Mouse (Mus musculus) forebrain, embryonic 13.5 days (tissue): ENCODE measurements around the gene Clec16a. TPM values are rescaled to one million over a fixed set of nuclear protein-coding genes. Genes with fewer than 3 reads are reported as not detected.
A peak's percentile ranks its signal among the peaks of the same experiment; 100 is the strongest.

ENCODE experiments used
- ATAC-seq: fragments of 200-750 bp; cut with Nextera tagmentation; 2 replicates; pipeline ENCODE4 v1.8.0; 2017
- H3K27ac ChIP-seq: fragments of 300-500 bp; sonication (generic); 2 replicates; pipeline ENCODE4 v1.5.1; 2015; ENCODE audit warnings: inconsistent platforms, mild to moderate bottlenecking, moderate library complexity
- H3K27me3 ChIP-seq: fragments of 300-500 bp; sonication (generic); 2 replicates; pipeline ENCODE4 v1.6.1; 2015; ENCODE audit warnings: mild to moderate bottlenecking, inconsistent platforms
- H3K36me3 ChIP-seq: fragments of 300-500 bp; sonication (generic); 2 replicates; pipeline ENCODE4 v1.6.1; 2015; ENCODE audit warnings: mild to moderate bottlenecking, inconsistent platforms; ENCODE audit not compliant: poor library complexity, severe bottlenecking
- H3K4me1 ChIP-seq: fragments of 300-500 bp; sonication (generic); 2 replicates; pipeline ENCODE4 v1.6.1; 2015; ENCODE audit warnings: inconsistent platforms
- H3K4me2 ChIP-seq: fragments of 300-500 bp; sonication (generic); 2 replicates; pipeline ENCODE4 v1.6.1; 2015; ENCODE audit warnings: inconsistent platforms, mild to moderate bottlenecking, moderate library complexity
- H3K4me3 ChIP-seq: fragments of 300-500 bp; sonication (generic); 2 replicates; pipeline ENCODE4 v1.5.1; 2015; ENCODE audit warnings: mild to moderate bottlenecking, inconsistent platforms
- H3K9ac ChIP-seq: fragments of 300-500 bp; sonication (generic); 2 replicates; pipeline ENCODE4 v1.6.1; 2015; ENCODE audit warnings: mild to moderate bottlenecking, inconsistent platforms
- H3K9me3 ChIP-seq: fragments of 300-500 bp; sonication (generic); replicated peaks from 2 replicates; pipeline ENCODE4 v1.6.1; 2016; ENCODE audit warnings: inconsistent platforms
- WGBS: fragments of 180-500 bp; shearing (Covaris S2); methylation state at CpG from one replicate; pipeline ENCODE4 v1.1.7; 2015; 5-methylcytosine and 5-hydroxymethylcytosine counted together
- polyA plus RNA-seq: library from polyadenylated mRNA; unstranded; fragments of >200 nt; fragmentation: Nextera tagmentation; extraction: Ambion mirVana; gene quantifications from 2 replicates; pipeline ENCODE4 v1.2.1, GENCODE M21; 2015

The Clec16a gene
- polyA plus RNA-seq, 1 experiment from 2014 or later: 61.7 TPM

- Histone ChIP-seq H3K9me3 (no peaks in the 10 kb centered on the region), H3K4me1 (no peaks in the 10 kb centered on the region), H3K4me3 (no peak overlapping the region), H3K27ac (no peak overlapping the region), H3K4me2 (no peak overlapping the region), H3K27me3 (no peaks in the 10 kb centered on the region), H3K9ac (no peak overlapping the region), H3K36me3 (no peaks in the 10 kb centered on the region)
- 94% methylated on average over 13 of the region's 13 CpGs for WGBS
- no peak for ATAC-seq
Observed at GRCm38 (mm10) chr16:10639111-10639889, 94.2 kb downstream of the Clec16a start.

- Histone ChIP-seq H3K27ac (no peak overlapping the region), H3K9me3 (no peaks in the 10 kb centered on the region), H3K4me1 (no peaks in the 10 kb centered on the region), H3K4me3 (no peak overlapping the region), H3K9ac (no peak overlapping the region), H3K36me3 (no peaks in the 10 kb centered on the region), H3K4me2 (no peak overlapping the region), H3K27me3 (no peaks in the 10 kb centered on the region)
- WGBS: 11% methylated on average over 5 of the region's 5 CpGs
- ATAC-seq: peak; percentile 24; the same call in 1 of the 2 replicates
Observed at GRCm38 (mm10) chr16:10640041-10640440, 94.9 kb downstream of the Clec16a start.

GRCm38 (mm10) chr16:10641146-10641545 lies 96.0 kb downstream of the Clec16a start:
- 74% methylated on average over 1 of the region's 1 CpGs for WGBS
- no peaks in the 10 kb centered on the region for H3K9me3 ChIP-seq
- no peak overlapping the region for H3K4me3 ChIP-seq
- H3K36me3 ChIP-seq: no peaks in the 10 kb centered on the region
- no peak overlapping the region for H3K4me2 ChIP-seq
- no peaks in the 10 kb centered on the region for H3K4me1 ChIP-seq
- ATAC-seq: no peak
- H3K27me3 ChIP-seq: no peaks in the 10 kb centered on the region
- H3K9ac ChIP-seq: no peak overlapping the region
- H3K27ac ChIP-seq: no peak overlapping the region

- no peaks in the 10 kb centered on the region for H3K4me1 ChIP-seq
- no peaks in the 10 kb centered on the region for H3K36me3 ChIP-seq
- 49% methylated on average over 4 of the region's 4 CpGs for WGBS
- H3K4me2 ChIP-seq: no peak overlapping the region
- H3K9ac ChIP-seq: no peak overlapping the region
- no peaks in the 10 kb centered on the region for H3K27me3 ChIP-seq
- no peak for ATAC-seq
- no peak overlapping the region for H3K4me3 ChIP-seq
- no peaks in the 10 kb centered on the region for H3K9me3 ChIP-seq
- no peak overlapping the region for H3K27ac ChIP-seq
Observed at GRCm38 (mm10) chr16:10642857-10643633, 97.9 kb downstream of the Clec16a start.

- no peak for ATAC-seq
- no peak overlapping the region for H3K27ac ChIP-seq
- no peak overlapping the region for H3K4me3 ChIP-seq
- H3K27me3 ChIP-seq: no peaks in the 10 kb centered on the region
- no peaks in the 10 kb centered on the region for H3K9me3 ChIP-seq
- no peaks in the 10 kb centered on the region for H3K36me3 ChIP-seq
- H3K4me1 ChIP-seq: no peaks in the 10 kb centered on the region
- no peak overlapping the region for H3K9ac ChIP-seq
- H3K4me2 ChIP-seq: no peak overlapping the region
Observed at GRCm38 (mm10) chr16:10644238-10644637, 99.1 kb downstream of the Clec16a start.

- no peak overlapping the region for H3K27ac ChIP-seq
- H3K36me3 ChIP-seq: no peaks in the 10 kb centered on the region
- 92% methylated on average over 8 of the region's 8 CpGs for WGBS
- H3K9me3 ChIP-seq: no peaks in the 10 kb centered on the region
- no peaks in the 10 kb centered on the region for H3K4me1 ChIP-seq
- H3K4me3 ChIP-seq: no peak overlapping the region
- no peaks in the 10 kb centered on the region for H3K27me3 ChIP-seq
- no peak for ATAC-seq
- H3K9ac ChIP-seq: no peak overlapping the region
- H3K4me2 ChIP-seq: no peak overlapping the region
Observed at GRCm38 (mm10) chr16:10644731-10645130, 99.6 kb downstream of the Clec16a start.

GRCm38 (mm10) chr16:10651804-10652203 lies 106.7 kb downstream of the Clec16a start:
- Histone ChIP-seq H3K27me3 (no peaks in the 10 kb centered on the region), H3K4me3 (no peak overlapping the region), H3K36me3 (peaks cover 4% of the 10 kb centered on the region), H3K27ac (no peak overlapping the region), H3K9ac (no peak overlapping the region), H3K4me2 (no peak overlapping the region), H3K9me3 (no peaks in the 10 kb centered on the region), H3K4me1 (peaks cover 7% of the 10 kb centered on the region)
- no peak for ATAC-seq

GRCm38 (mm10) chr16:10652935-10653334 lies 107.8 kb downstream of the Clec16a start:
- peaks cover 4% of the 10 kb centered on the region for H3K36me3 ChIP-seq
- H3K27me3 ChIP-seq: no peaks in the 10 kb centered on the region
- no peaks in the 10 kb centered on the region for H3K9me3 ChIP-seq
- ATAC-seq: no peak
- H3K9ac ChIP-seq: no peak overlapping the region
- no peak overlapping the region for H3K27ac ChIP-seq
- H3K4me3 ChIP-seq: no peak overlapping the region
- peaks cover 7% of the 10 kb centered on the region for H3K4me1 ChIP-seq
- 88% methylated on average over 3 of the region's 3 CpGs for WGBS
- H3K4me2 ChIP-seq: no peak overlapping the region

GRCm38 (mm10) chr16:10655236-10655635 lies 110.1 kb downstream of the Clec16a start:
- Histone ChIP-seq H3K36me3 (peaks cover 4% of the 10 kb centered on the region), H3K9ac (no peak overlapping the region), H3K27me3 (no peaks in the 10 kb centered on the region), H3K27ac (no peak overlapping the region), H3K4me2 (no peak overlapping the region), H3K4me3 (no peak overlapping the region), H3K4me1 (peaks cover 7% of the 10 kb centered on the region), H3K9me3 (no peaks in the 10 kb centered on the region)
- WGBS: 91% methylated on average over 3 of the region's 3 CpGs
- no peak for ATAC-seq

- H3K27ac ChIP-seq: no peak overlapping the region
- WGBS: 78% methylated on average over 3 of the region's 3 CpGs
- no peak overlapping the region for H3K4me2 ChIP-seq
- peaks cover 11% of the 10 kb centered on the region for H3K4me1 ChIP-seq
- no peak overlapping the region for H3K4me3 ChIP-seq
- H3K36me3 ChIP-seq: peaks cover 4% of the 10 kb centered on the region
- no peak overlapping the region for H3K9ac ChIP-seq
- no peak for ATAC-seq
- no peaks in the 10 kb centered on the region for H3K27me3 ChIP-seq
- no peaks in the 10 kb centered on the region for H3K9me3 ChIP-seq
Observed at GRCm38 (mm10) chr16:10655926-10656325, 110.8 kb downstream of the Clec16a start.

GRCm38 (mm10) chr16:10656461-10656860 lies 111.3 kb downstream of the Clec16a start:
- Histone ChIP-seq H3K4me3 (no peak overlapping the region), H3K4me2 (no peak overlapping the region), H3K9me3 (no peaks in the 10 kb centered on the region), H3K4me1 (peaks cover 11% of the 10 kb centered on the region), H3K27ac (no peak overlapping the region), H3K9ac (no peak overlapping the region), H3K27me3 (no peaks in the 10 kb centered on the region), H3K36me3 (peaks cover 4% of the 10 kb centered on the region)
- ATAC-seq: no peak
- 70% methylated on average over 2 of the region's 2 CpGs for WGBS

- whole genome bisulfite sequencing: 89% methylated on average over 1 of the region's 1 CpGs
- peaks cover 7% of the 10 kb centered on the region for H3K4me1 ChIP-seq
- peaks cover 4% of the 10 kb centered on the region for H3K36me3 ChIP-seq
- no peaks in the 10 kb centered on the region for H3K9me3 ChIP-seq
- no peak overlapping the region for H3K4me2 ChIP-seq
- H3K27ac ChIP-seq: no peak overlapping the region
- H3K27me3 ChIP-seq: no peaks in the 10 kb centered on the region
- H3K4me3 ChIP-seq: no peak overlapping the region
- no peak for ATAC-seq
- no peak overlapping the region for H3K9ac ChIP-seq
Observed at GRCm38 (mm10) chr16:10656939-10657338, 111.8 kb downstream of the Clec16a start.
